29 mouse cellular contexts compared by ENCODE assay signal in the genomic region with DNA sequence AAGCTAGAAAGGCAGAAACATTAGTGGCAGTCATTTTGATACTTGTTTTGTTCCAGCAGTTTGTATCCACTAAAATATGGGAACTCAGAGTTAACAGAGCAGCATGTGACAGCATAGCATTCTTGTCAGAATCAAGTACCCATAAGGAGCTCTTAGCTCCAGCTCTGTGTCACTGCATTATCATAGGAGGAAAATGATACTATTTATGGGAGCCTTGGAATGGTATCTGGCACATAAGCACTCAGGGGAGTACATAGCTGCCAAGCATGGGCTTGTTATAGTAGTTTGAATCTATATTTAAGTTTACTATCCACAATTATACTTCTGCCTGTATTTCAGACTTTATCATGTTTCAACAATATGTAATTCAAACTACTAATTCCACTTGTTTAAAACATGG.
A peak's percentile ranks its signal among the peaks of the same experiment; 100 is the strongest.
DNase-seq lines count a peak whose midpoint lies in the region; ATAC-seq lines count a peak whose summit lies in the region.
"Had no signal": no experiment of that assay in that cellular context is flagged by ENCODE, and none has a peak within 500 bp of the region (broad histone marks: within the 10 kb centered on the region; RNA-seq: fewer than 3 reads in every experiment).

No protein-coding gene starts in this region.

- no peak overlapping the region for H3K4me2 ChIP-seq in forebrain, embryonic 16.5 days (ENCODE audit: low read length)
- no peak overlapping the region for H3K4me2 ChIP-seq in forebrain, embryonic 11.5 days (ENCODE audit: low read depth, low read length, severe bottlenecking)
- H3K4me2 ChIP-seq in heart, embryonic 13.5 days: no peak overlapping the region
- H3K4me2 ChIP-seq: forebrain, embryonic 15.5 days; hindbrain, embryonic 15.5 days; kidney, embryonic 15.5 days; limb, embryonic 13.5 days; liver, embryonic 11.5 days; lung, embryonic 15.5 days; stomach, embryonic 15.5 days had no signal

- H3K9me3 ChIP-seq in forebrain, embryonic 16.5 days (ENCODE audit: control insufficient read depth, low read length): no peaks in the 10 kb centered on the region
- no peaks in the 10 kb centered on the region for H3K9me3 ChIP-seq in forebrain, embryonic 11.5 days (ENCODE audit: control insufficient read depth, low read length)
- H3K9me3 ChIP-seq in heart, embryonic 10.5 days: no peaks in the 10 kb centered on the region
- H3K9me3 ChIP-seq in heart, embryonic 13.5 days: no peaks in the 10 kb centered on the region
- H3K9me3 ChIP-seq: forebrain, embryonic 15.5 days; G1E; hindbrain, embryonic 10.5 days; hindbrain, embryonic 15.5 days; kidney, embryonic 15.5 days; limb, embryonic 13.5 days; lung, embryonic 15.5 days; midbrain, embryonic 10.5 days; stomach, embryonic 15.5 days had no signal

- no peaks in the 10 kb centered on the region for H3K4me1 ChIP-seq in forebrain, embryonic 16.5 days (replicated peaks; ENCODE audit: control insufficient read depth, insufficient read depth, low read length)
- no peaks in the 10 kb centered on the region for H3K4me1 ChIP-seq in forebrain, embryonic 11.5 days (replicated peaks; ENCODE audit: control insufficient read depth, insufficient read depth, low read length)
- H3K4me1 ChIP-seq in heart, embryonic 10.5 days: no peaks in the 10 kb centered on the region
- peaks cover 4% of the 10 kb centered on the region; the same call in 1 of the 2 replicates for H3K4me1 ChIP-seq in heart, embryonic 13.5 days
- H3K4me1 ChIP-seq: forebrain, embryonic 15.5 days; hindbrain, embryonic 10.5 days; hindbrain, embryonic 15.5 days; kidney, embryonic 15.5 days; limb, embryonic 13.5 days; lung, embryonic 15.5 days; midbrain, embryonic 10.5 days; stomach, embryonic 15.5 days had no signal

- no peak overlapping the region for H3K27ac ChIP-seq in forebrain, embryonic 16.5 days (ENCODE audit: low read length)
- H3K27ac ChIP-seq in forebrain, embryonic 11.5 days (ENCODE audit: low read depth, low read length): no peak overlapping the region
- H3K27ac ChIP-seq in heart, embryonic 10.5 days: no peak overlapping the region
- peak overlapping the region; percentile 69 for H3K27ac ChIP-seq in heart, embryonic 13.5 days (replicated peaks)
- H3K27ac ChIP-seq: forebrain, embryonic 15.5 days; hindbrain, embryonic 10.5 days; hindbrain, embryonic 15.5 days; kidney, embryonic 15.5 days; left cerebral cortex, adult 2 months; limb, embryonic 13.5 days; lung, embryonic 15.5 days; midbrain, embryonic 10.5 days; stomach, embryonic 15.5 days had no signal

- no peak overlapping the region for H3K9ac ChIP-seq in forebrain, embryonic 16.5 days (replicated peaks; ENCODE audit: low read depth, low read length)
- no peak overlapping the region for H3K9ac ChIP-seq in forebrain, embryonic 11.5 days (ENCODE audit: low read length)
- H3K9ac ChIP-seq in heart, embryonic 13.5 days: no peak overlapping the region
- H3K9ac ChIP-seq: forebrain, embryonic 15.5 days; hindbrain, embryonic 15.5 days; kidney, embryonic 15.5 days; limb, embryonic 13.5 days; lung, embryonic 15.5 days; stomach, embryonic 15.5 days had no signal

- H3K27me3 ChIP-seq in forebrain, embryonic 16.5 days (replicated peaks; ENCODE audit: control insufficient read depth, insufficient read depth, low read length): no peaks in the 10 kb centered on the region
- H3K27me3 ChIP-seq in forebrain, embryonic 11.5 days (ENCODE audit: control insufficient read depth, insufficient read depth, low read length): no peaks in the 10 kb centered on the region
- H3K27me3 ChIP-seq in heart, embryonic 10.5 days (ENCODE audit: insufficient read depth, poor library complexity, severe bottlenecking): no peaks in the 10 kb centered on the region
- no peaks in the 10 kb centered on the region for H3K27me3 ChIP-seq in heart, embryonic 13.5 days (replicated peaks)
- H3K27me3 ChIP-seq: forebrain, embryonic 15.5 days; hindbrain, embryonic 15.5 days; kidney, embryonic 15.5 days; limb, embryonic 13.5 days; lung, embryonic 15.5 days; stomach, embryonic 15.5 days had no signal

- ATAC-seq in forebrain, embryonic 16.5 days: 0 out of 2 replicates have a peak, but pooled peaks have one; percentile 45
- no peak for ATAC-seq in forebrain, embryonic 11.5 days (replicated peaks; ENCODE audit: low FRiP score)
- no peak for ATAC-seq in heart, embryonic 13.5 days (ENCODE audit: extremely low read depth, insufficient number of reproducible peaks, low FRiP score, low TSS enrichment)
- ATAC-seq: forebrain, embryonic 15.5 days; inflammation-experienced regulatory T-cells, adult 6 months; midbrain, embryonic 16.5 days had no signal

- DNase-seq in forebrain, embryonic 11.5 days (ENCODE audit: low spot score): no peak
- peak; percentile 13 for DNase-seq in heart, adult 8-10 months (ENCODE audit: low spot score)
- no peak for DNase-seq in heart, embryonic 10.5 days (ENCODE audit: low spot score)
- DNase-seq in telencephalon, adult 2 months (ENCODE audit: low read depth, low spot score): peak; percentile 24
- DNase-seq in cerebellum, adult 11-12 months: no peak
- DNase-seq: adrenal gland, adult 8-10 months; cerebellum, adult 18-20 months; cerebellum, postnatal 10 days; gastrocnemius, postnatal 14 days; kidney, adult 18-20 months; kidney, postnatal 25 days; right cerebral cortex, postnatal 25 days; thymus, adult 18-20 months; thymus, postnatal 25 days had no signal

- H3K4me3 ChIP-seq in forebrain, embryonic 16.5 days (replicated peaks; ENCODE audit: low read length): no peak overlapping the region
- no peak overlapping the region for H3K4me3 ChIP-seq in forebrain, embryonic 11.5 days (ENCODE audit: low read depth, low read length)
- H3K4me3 ChIP-seq in heart, embryonic 10.5 days: no peak overlapping the region
- H3K4me3 ChIP-seq in heart, embryonic 13.5 days: no peak overlapping the region
- H3K4me3 ChIP-seq: forebrain, embryonic 15.5 days; hindbrain, embryonic 10.5 days; hindbrain, embryonic 15.5 days; kidney, embryonic 15.5 days; left cerebral cortex, adult 2 months; limb, embryonic 13.5 days; lung, embryonic 15.5 days; midbrain, embryonic 10.5 days; stomach, embryonic 15.5 days had no signal

- no peaks in the 10 kb centered on the region for H3K36me3 ChIP-seq in forebrain, embryonic 16.5 days (ENCODE audit: control insufficient read depth, insufficient read depth)
- H3K36me3 ChIP-seq in forebrain, embryonic 11.5 days (ENCODE audit: control insufficient read depth, insufficient read depth, low read length): no peaks in the 10 kb centered on the region
- H3K36me3 ChIP-seq in heart, embryonic 10.5 days: no peaks in the 10 kb centered on the region
- H3K36me3 ChIP-seq in heart, embryonic 13.5 days: no peaks in the 10 kb centered on the region
- H3K36me3 ChIP-seq: forebrain, embryonic 15.5 days; G1E; hindbrain, embryonic 10.5 days; hindbrain, embryonic 15.5 days; kidney, embryonic 15.5 days; limb, embryonic 13.5 days; lung, embryonic 15.5 days; midbrain, embryonic 10.5 days; stomach, embryonic 15.5 days had no signal

Comparison
In these comparisons a context has a peak if more than half of its experiments do, and no peak if none do; other contexts are left out.
1. DNase-seq: peak in heart, adult 8-10 months (single experiment) and telencephalon, adult 2 months (single experiment); none in forebrain, embryonic 11.5 days (single experiment), heart, embryonic 10.5 days (single experiment) and cerebellum, adult 11-12 months (single experiment).